Mouse (Mus musculus): ENCODE data around the gene Lrrc29.
"Not testable (repeated sequence)": the region's sequence is repeated elsewhere in the genome, so short reads cannot be mapped to it uniquely, and the experiment has no call there.

Lrrc29 gene

GRCm38 (mm10) chr8:105308428-105308827 is 17.6 kb downstream of the Lrrc29 start:
- peak; percentile 36 for DNase-seq

- DNase-seq: peak; percentile 31
These were observed 18.4 kb downstream of the Lrrc29 start for GRCm38 (mm10) chr8:105307670-105308069.

DNA sequence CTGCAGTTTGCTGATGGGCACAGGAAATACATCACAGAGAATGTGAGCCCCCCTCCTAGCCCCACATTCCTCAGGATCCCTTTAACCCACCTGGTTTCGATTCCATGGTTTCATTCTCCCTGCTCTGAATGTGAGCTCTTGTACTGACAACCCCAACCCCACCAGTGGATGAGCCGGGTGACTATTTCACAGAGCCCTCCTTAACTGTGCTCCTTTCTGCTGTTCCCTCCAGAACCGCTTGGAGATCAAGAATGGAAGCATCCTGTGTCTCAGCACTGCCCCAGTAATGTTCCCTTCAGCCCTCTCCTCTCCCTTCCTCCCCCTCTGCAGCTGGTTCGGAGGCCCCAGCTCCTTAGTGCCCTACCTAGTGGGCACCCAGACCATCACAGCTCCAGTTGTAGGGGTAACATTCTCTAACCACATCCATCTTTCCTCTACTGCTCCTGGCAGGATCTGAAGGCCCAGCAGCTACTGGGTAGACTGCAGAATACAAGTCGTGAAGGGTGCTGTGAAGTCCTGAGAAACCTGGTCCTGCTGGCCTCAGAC is 19.9 kb downstream of the Lrrc29 start:
- peak; percentile 49 for DNase-seq

DNA sequence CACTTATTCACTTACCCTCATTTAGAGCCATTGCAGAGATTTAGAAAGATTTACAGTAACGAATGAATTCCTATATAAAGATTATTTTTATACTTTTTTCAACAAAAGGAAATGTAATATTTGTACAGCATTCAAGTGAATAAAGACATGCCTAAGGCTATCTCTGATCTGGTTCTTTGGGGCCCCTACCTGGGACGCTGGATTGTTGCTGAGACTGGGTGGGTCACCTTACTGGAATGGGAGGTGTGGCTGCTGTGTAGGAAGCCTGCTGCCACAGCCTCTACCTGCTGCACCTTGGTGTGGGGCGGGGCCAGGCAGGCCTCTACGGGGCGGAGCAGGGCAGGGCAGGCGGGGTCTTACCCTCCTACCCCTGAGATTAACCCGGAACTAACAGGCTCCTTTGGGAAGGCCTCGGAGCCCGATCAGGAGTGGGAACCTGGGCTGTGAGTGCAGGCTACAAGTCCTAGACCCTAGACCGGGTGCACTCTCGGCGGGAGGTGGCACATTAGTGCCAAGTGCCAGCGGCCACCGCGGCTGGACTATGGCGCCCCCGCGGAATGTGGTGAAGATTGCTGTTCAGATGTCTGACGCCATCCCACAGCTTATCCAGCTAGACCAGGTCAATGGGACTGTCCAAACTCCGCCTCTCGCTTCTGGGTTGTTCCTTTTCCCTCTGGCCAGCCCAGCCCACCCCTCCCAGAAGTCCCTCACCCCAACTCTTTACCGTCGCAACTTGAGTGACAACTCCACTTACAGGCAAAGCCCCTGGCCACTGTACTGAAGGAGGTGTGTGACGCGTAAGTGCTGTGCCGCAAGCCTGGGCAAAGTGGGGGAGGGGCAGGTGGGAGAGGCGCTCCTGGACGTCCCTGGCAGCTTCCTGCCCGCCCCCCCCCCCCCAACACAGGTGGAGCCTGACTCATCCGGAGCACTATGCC is 20.6 kb downstream of the Lrrc29 start, which contains the start of gene Elmo3:
TSS of gene Elmo3 (plus strand) at position 391 of the 935 bp plus-strand sequence.
- peak; percentile 78 for DNase-seq

DNA sequence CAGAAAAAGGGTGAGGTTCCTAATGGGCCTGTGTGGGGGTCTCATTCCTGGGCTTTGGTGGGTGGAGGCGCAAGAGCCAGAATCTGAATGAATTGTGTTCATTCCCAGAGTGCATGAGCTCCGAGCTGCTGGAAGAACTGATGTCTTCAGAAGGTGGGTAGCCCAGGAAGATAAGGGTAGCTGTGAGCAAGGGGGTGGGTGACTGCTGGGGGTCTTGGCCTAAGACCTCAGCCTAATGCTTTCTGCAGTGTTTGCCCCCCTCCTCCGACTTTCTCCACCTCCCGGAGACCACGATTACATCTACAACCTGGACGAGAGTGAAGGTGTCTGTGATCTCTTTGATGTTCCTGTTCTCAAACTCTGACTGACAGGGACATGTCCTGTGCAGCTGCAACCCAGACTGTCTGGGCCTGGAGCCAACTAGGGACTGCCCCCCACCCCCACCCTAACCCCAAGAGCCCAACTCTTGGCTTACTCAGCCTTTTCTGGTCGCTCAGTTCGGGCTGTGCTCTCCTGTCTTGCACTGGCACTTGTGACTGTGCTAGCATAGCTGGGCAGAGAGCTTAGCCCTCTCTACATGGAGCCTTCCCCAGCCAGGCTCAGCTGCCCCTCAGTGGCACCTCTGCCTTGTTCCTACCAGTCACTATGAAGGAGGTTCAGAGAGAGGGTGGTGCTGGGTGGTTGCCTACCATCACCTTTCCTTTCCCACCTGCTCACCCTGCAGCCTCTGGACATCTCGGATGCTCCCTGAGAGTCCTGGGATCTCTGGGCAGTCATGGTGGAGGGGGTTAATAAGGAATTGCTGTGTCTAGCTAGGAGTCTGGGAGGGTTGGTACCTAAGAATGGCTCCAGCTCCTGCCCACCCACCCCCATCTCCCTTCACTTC is 21.5 kb downstream of the Lrrc29 start:
- no peak for DNase-seq

DNA sequence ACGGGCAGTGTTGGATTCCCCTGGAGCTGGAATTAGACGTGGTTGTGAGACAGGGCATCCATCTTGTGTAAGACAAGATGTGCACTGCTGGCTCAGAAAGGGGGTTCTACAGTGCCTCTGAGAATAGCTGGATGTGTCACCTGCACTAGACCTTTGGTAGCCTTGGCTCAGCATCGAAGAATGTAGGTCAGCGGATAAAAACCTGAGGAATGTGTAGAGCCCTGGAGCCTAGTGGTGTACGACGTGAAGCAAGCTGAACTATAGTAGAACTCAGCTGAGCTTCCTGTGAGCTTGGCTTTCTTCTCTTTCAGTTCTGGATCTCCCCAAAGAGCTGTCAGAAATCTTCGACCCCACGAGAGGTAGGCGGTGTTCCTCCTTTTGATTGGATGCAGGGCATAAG is 22.2 kb downstream of the Lrrc29 start:
- no peak for DNase-seq

- DNase-seq: no peak
These were observed 22.7 kb downstream of the Lrrc29 start for GRCm38 (mm10) chr8:105303396-105303795.

DNA sequence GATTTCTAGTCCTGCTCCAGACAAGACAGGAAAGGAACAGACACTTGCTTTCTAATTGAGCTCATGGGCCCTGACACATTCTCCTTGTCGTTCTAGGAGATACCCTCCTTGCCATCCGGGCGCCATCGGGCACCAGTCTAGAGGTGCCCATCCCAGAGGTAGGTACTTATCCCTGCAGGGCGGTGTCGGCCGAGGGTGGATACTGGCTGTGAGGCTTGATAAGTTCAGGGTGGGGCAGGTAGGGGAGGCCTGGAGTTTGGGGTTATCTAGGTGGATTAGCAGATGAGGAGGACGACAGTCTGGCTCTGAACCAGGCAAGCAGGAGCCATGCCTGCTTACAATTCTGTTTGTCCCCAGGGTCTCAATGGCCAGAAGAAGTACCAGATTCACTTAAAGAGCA is 26.1 kb downstream of the Lrrc29 start:
- no peak for DNase-seq

GRCm38 (mm10) chr8:105298351-105299252 is 27.5 kb downstream of the Lrrc29 start:
- DNase-seq: no peak

- peak; percentile 88 for DNase-seq
These were observed 28.4 kb downstream of the Lrrc29 start, which contains the start of gene E2f4 for GRCm38 (mm10) chr8:105297511-105298192. E2f4 (plus strand) TSS chr8:105297663.

GRCm38 (mm10) chr8:105295895-105296573 is 30.0 kb downstream of the Lrrc29 start, which contains the start of gene Exoc3l:
Exoc3l (minus strand) TSS chr8:105296101.
- no peak for DNase-seq

DNA sequence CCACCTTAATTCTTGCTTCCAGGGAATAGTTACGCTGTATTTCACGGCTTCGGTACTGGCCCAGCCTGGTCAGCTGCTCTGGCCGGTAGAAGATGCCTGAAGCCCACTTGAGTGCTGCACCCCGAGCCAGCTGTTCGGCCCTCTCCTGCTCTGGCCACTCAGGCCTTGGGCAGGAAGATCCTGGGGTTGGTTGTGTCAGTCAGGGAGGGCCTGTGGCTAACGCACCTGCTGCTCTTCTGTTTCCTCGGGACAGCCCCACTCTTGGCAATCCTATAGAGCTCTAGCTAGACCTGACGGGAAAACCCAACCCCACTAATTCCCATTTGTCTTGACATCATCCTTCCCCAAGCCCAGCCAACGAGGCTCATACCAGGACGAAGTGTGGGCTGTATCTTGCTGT is 30.8 kb downstream of the Lrrc29 start:
- no peak for DNase-seq

- no peak for DNase-seq
These were observed 31.3 kb downstream of the Lrrc29 start for GRCm38 (mm10) chr8:105294776-105295175.

- peak; percentile 79 for DNase-seq
These were observed 32.7 kb downstream of the Lrrc29 start for GRCm38 (mm10) chr8:105293405-105293804.

- DNase-seq: no peak
These were observed 33.6 kb downstream of the Lrrc29 start for GRCm38 (mm10) chr8:105292471-105292870.

DNA sequence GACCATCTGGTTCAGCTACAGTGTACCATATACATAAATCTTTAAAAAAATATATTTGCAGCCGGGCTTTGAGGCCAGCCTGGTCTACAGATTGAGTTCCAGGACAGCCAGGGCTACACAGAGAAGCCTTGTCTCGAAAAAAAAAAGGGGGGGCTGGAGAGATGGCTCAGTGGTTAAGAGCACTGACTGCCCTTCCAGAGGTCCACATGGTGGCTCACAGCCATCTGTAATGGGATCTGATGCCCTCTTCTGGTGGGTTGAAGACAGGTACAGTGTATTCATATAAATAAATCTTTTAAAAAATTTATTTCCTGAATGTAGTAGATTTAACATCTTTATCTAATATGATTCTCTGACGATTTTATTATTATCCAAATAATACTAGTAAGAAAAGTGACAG is 34.3 kb downstream of the Lrrc29 start:
- not testable (repeated sequence) for DNase-seq

DNA sequence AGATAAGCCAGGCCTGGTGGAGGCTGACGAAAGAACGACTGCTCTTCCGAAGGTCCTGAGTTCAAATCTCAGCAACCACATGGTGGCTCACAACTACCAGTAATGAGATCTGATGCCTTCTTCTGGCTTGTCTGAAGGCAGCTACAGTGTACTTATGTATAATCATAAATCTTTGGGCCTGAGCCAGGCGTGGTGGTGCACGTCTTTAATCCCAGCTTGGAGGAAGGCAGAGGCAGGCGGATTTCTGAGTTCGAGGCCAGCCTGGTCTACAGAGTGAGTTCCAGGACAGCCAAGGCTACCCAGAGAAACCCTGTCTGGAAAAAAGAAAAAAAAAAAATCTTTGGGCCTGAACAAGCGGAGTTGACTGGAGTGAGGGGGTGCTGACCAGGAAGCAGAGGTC is 34.7 kb downstream of the Lrrc29 start:
- not testable (repeated sequence) for DNase-seq

DNA sequence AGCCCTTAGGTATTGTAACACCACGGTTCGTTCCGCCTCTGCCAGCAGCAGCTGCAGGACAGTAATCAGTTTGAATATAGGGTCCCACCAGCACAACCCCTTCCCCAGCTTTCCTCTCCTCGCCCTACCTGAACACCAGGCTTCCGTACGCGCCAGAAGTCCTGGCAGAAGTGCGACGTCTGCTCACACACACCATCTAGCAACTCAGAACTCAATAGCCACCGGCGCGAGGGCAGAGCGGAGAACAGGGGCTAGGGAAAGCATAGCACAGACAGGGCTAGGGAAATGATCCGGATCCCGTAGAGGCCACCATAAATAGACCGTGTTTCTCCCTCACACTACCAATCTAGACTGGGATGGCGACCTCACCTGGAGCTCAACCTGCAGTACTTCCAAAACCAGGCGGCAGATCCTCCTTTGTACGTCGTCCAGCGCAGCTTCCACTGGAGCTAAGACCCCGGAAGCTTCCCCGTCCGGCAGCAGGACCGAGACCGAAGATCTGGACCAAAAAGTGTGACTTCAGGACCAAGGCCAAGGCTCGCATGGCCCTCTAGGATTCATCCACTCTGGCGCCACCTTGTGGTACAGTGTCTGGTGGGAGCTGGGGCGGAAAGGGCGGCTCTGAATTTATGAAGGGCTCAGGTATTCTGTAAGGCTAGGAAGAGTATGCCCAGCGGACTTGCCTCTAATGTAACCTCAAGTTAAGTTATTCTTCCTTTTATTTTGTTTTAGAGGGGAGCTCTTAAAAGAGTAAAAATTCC is 35.3 kb downstream of the Lrrc29 start:
- peak; percentile 90 for DNase-seq

- DNase-seq: peak; percentile 75
These were observed 36.1 kb downstream of the Lrrc29 start, which contains the start of gene 4931428F04Rik for GRCm38 (mm10) chr8:105289805-105290460. 4931428F04Rik (minus strand) TSS chr8:105289864.

Measured in cerebellum, adult 8-10 months (tissue).